Mouse (Mus musculus) ES-E14 (cell line): ENCODE results near the gene Plxnb3. TPM values are rescaled to one million over a fixed set of nuclear protein-coding genes. Genes with fewer than 3 reads are reported as not detected.

ENCODE experiments used
- DNase-seq: peaks from one replicate; pipeline ENCODE4 v3.0.0-alpha.2; 2013; ENCODE audit warnings: low read depth, low spot score
- H3K27ac ChIP-seq: 2 replicates; pipeline ENCODE4 v1.5.1; 2012; ENCODE audit warnings: low read depth, mild to moderate bottlenecking, low read length, moderate library complexity, mixed read lengths; ENCODE audit not compliant: poor library complexity, insufficient read depth, severe bottlenecking
- H3K36me3 ChIP-seq: 2 replicates; pipeline ENCODE4 v1.6.1; 2012; ENCODE audit warnings: mild to moderate bottlenecking, low read length, moderate library complexity, mixed read lengths; ENCODE audit not compliant: control insufficient read depth, poor library complexity, insufficient read depth, severe bottlenecking
- H3K4me1 ChIP-seq, 2 experiments: fragments of 150-350 bp in 1 of 2; sonication (generic) in 1 of 2; 2 replicates each; pipeline ENCODE4 v1.6.1; 2012; ENCODE audit warnings: low read length in 2 of 2, mild to moderate bottlenecking in 1 of 2, mixed read lengths in 1 of 2; ENCODE audit not compliant: control insufficient read depth in 2 of 2, insufficient read depth in 2 of 2, poor library complexity in 1 of 2
- H3K4me3 ChIP-seq, 2 experiments: fragments of 150-350 bp in 1 of 2; sonication (generic) in 1 of 2; 2 replicates each; pipeline ENCODE4 v1.5.1; 2012; ENCODE audit warnings: low read length in 2 of 2, low read depth in 1 of 2, mild to moderate bottlenecking in 1 of 2, mixed read lengths in 1 of 2; ENCODE audit not compliant: insufficient read depth in 1 of 2, poor library complexity in 1 of 2, severe bottlenecking in 1 of 2
- H3K9ac ChIP-seq: 2 replicates; pipeline ENCODE4 v1.6.1; 2012; ENCODE audit warnings: low read depth, mild to moderate bottlenecking, low read length, mixed read lengths; ENCODE audit not compliant: poor library complexity, insufficient read depth, severe bottlenecking
- H3K9me3 ChIP-seq: fragments of 150-350 bp; sonication (generic); 2 replicates; pipeline ENCODE4 v1.6.1; 2012; ENCODE audit warnings: low read depth, mild to moderate bottlenecking, low read length; ENCODE audit not compliant: control insufficient read depth, insufficient read depth
- CHD2 ChIP-seq: IDR thresholded peaks from 2 replicates; pipeline ENCODE4 v1.6.1; 2014; ENCODE audit warnings: mild to moderate bottlenecking, low read depth, low read length, inconsistent platforms
- HCFC1 ChIP-seq: IDR thresholded peaks from 2 replicates; pipeline ENCODE4 v1.6.1; 2012; ENCODE audit warnings: low read length, inconsistent platforms, borderline replicate concordance; ENCODE audit not compliant: insufficient read depth
- MAFK ChIP-seq: IDR thresholded peaks from 2 replicates; pipeline ENCODE4 v1.6.1; 2014; ENCODE audit warnings: mild to moderate bottlenecking, low read depth, low read length, inconsistent platforms; ENCODE audit not compliant: insufficient read depth
- ZC3H11A ChIP-seq: IDR thresholded peaks from 2 replicates; pipeline ENCODE4 v1.6.1; 2012; ENCODE audit warnings: low read depth, mild to moderate bottlenecking, inconsistent platforms, low read length, borderline replicate concordance
- ZNF384 ChIP-seq: IDR thresholded peaks from 2 replicates; pipeline ENCODE4 v1.6.1; 2012; ENCODE audit warnings: low read depth, low read length, inconsistent platforms
- in situ Hi-C, 2 experiments: fragments of 600-800 bp; cut with MboI; formaldehyde crosslinking; loops; one replicate each; pipeline ENCODE4 v1.15.1; 2025; ENCODE audit warnings: low sequenced_read_pairs in 2 of 2, inconsistent platforms in 1 of 2; ENCODE audit not compliant: unreplicated experiment in 2 of 2
- total RNA-seq: library from RNA; depleted of rRNA; stranded (reverse); fragments of 300-350 nt; gene quantifications from 2 replicates; pipeline ENCODE4 v1.2.3, GENCODE M21; 2012

Plxnb3 gene
- total RNA-seq, 1 experiment = 0.27 TPM

DNA sequence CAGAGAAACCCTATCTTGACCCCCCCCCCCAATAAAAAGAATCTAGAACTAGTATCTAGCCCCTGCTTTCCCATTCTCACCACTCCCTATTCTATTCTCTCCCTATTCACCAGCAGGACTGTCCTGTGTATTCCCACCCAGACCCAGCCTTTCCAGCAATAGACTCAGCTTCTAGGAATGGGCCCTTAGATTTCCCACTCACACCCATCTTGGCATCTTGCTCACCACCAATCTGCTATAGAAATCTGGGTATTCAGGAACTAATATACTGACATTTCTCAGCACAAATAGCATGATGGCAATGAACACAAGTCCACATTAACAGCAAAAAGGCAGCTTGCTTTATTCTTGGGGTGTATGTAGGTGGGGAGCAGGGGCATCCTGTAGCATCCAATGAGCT is 36.1 kb downstream of the Plxnb3 start:
- Histone ChIP-seq H3K36me3 (peaks cover 55% of the 10 kb centered on the region), H3K9ac (no peak overlapping the region), H3K27ac (no peak overlapping the region), H3K9me3 (no peaks in the 10 kb centered on the region), H3K4me3 (no peak overlapping the region), H3K4me1 (peaks cover 2 to 11% of the 10 kb centered on the region in 2 experiments; a peak in 2 of 4 replicates)
- no peak for DNase-seq
- in situ Hi-C loops = no loop called here
- TF ChIP-seq CHD2 (no peak), MAFK (no peak), HCFC1 (no peak), ZC3H11A (no peak), ZNF384 (no peak)

DNA sequence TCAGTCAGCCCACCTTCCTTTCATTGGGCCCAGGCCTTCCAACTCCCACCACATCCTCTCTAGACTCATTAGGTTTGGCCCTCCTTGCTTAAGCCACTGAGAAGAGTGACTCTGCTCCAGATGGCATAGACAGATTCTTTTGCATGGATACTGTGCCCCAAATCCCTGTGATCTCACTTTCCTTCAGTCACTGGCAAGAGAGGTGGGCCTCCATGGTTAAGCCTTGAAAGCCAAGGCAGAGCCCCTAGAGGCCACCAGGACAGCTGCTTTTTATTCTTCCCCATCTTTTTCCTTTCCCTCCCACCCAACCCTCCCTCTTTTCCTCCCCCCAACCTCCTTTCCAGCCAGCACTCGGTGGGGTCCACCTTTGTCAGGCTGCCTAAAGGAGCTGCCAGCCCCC is 36.6 kb downstream of the Plxnb3 start:
- peaks cover 2 to 10% of the 10 kb centered on the region in 2 experiments; a peak in 2 of 4 replicates for H3K4me1 ChIP-seq
- H3K9ac ChIP-seq = no peak overlapping the region
- no peak for TF ChIP-seq ZC3H11A
- TF ChIP-seq ZNF384 = no peak
- TF ChIP-seq CHD2 = no peak
- TF ChIP-seq HCFC1 = no peak
- no peak for TF ChIP-seq MAFK
- H3K4me3 ChIP-seq = no peak overlapping the region
- H3K36me3 ChIP-seq = peaks cover 55% of the 10 kb centered on the region
- no peak for DNase-seq
- in situ Hi-C loops = no loop called here
- no peak overlapping the region for H3K27ac ChIP-seq
- H3K9me3 ChIP-seq = no peaks in the 10 kb centered on the region

DNA sequence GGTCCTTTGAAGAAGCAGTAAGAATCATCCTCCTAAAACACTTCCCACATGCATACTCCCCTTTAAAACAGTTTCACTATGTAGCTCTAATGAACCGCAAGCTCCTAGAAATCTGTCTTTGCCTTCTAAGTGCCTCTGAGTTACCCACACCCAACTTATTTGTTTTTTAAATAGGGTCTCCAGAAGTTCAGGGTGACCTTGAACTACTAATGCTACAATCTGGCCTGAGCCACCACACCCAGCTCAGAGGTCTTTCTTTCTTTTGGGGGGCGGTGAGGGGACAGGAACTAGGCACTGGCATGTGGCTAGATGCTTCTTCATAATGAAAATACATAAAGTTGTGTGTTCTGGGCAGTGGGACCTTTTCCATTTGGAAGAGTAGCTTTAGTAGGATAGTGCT is 40.6 kb downstream of the Plxnb3 start:
- no peaks in the 10 kb centered on the region for H3K9me3 ChIP-seq
- in situ Hi-C loops = no loop called here
- no peak for DNase-seq
- H3K36me3 ChIP-seq = peaks cover 38% of the 10 kb centered on the region
- H3K27ac ChIP-seq = peak overlapping the region; percentile 87; the same call in 1 of the 2 replicates
- no peak overlapping the region for H3K4me3 ChIP-seq
- H3K9ac ChIP-seq = peak overlapping the region; percentile 16; the same call in 1 of the 2 replicates
- H3K4me1 ChIP-seq = peaks cover 2 to 12% of the 10 kb centered on the region in 2 experiments; a peak in 2 of 4 replicates
- TF ChIP-seq ZNF384 (no peak), ZC3H11A (no peak), HCFC1 (no peak), MAFK (no peak), CHD2 (no peak)

DNA sequence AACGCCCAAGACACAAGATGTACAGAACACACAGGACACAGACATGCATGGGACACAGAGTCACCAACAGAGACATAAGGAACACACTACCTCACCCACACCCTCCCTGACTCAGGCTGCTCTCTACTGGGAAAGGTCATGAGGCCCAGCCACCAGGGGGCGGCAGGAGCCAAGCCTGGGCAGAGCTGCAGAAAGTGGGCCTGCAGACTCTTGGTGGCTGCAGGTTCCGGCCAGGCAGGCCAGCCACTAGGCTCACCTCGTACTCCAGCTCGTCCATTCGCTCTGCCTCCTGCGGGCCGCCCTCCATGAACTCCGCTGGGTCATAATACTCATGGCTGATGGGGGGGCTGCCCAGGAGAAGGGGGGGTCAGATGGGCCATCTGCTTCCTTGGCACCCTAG is 41.6 kb downstream of the Plxnb3 start:
- Histone ChIP-seq H3K4me3 (no peak overlapping the region; a peak in 1 of 4 replicates), H3K9me3 (no peaks in the 10 kb centered on the region), H3K9ac (no peak overlapping the region), H3K36me3 (peaks cover 38% of the 10 kb centered on the region), H3K27ac (peak overlapping the region; percentile 87), H3K4me1 (peaks cover 2 to 12% of the 10 kb centered on the region in 2 experiments; a peak in 2 of 4 replicates)
- TF ChIP-seq ZC3H11A = peak; percentile 16; the same call in 1 of the 2 replicates
- TF ChIP-seq MAFK = no peak
- peak; percentile 47 for DNase-seq
- in situ Hi-C loops = no loop called here

DNA sequence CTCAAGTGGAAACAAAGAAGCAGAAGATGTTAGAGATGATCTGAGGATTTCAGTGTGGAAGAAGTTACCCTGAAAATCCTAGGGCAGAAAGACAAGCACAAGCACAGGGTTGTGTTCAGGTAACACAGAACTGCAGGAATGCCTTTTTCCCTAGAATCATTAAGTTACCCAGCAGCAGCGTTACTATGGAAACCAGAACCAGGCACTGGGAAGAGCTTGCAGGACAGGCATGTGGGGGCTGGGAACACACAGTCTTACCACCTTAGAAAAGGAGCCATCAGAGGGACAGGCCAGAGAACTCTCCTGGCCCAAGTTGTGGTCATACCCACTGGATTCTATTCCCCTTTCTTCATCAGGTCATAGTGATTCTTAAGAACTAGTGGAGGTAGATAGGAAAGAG is 48.9 kb downstream of the Plxnb3 start:
- H3K27ac ChIP-seq = no peak overlapping the region
- H3K9me3 ChIP-seq = no peaks in the 10 kb centered on the region
- in situ Hi-C loops = no loop called here
- no peak overlapping the region for H3K9ac ChIP-seq
- DNase-seq = no peak
- no peak overlapping the region for H3K4me3 ChIP-seq
- 0 out of 4 replicates have a peak, but pooled peaks cover 0 to 3% of the 10 kb centered on the region in 2 experiments for H3K4me1 ChIP-seq
- H3K36me3 ChIP-seq = no peaks in the 10 kb centered on the region
- TF ChIP-seq HCFC1 = no peak
- TF ChIP-seq ZNF384 = no peak
- no peak for TF ChIP-seq ZC3H11A
- no peak for TF ChIP-seq MAFK
- no peak for TF ChIP-seq CHD2
